Mouse (Mus musculus) forebrain, embryonic 14.5 days (tissue): ENCODE data around the gene Antxr1. TPM values are rescaled to one million over a fixed set of nuclear protein-coding genes. Genes with fewer than 3 reads are reported as not detected.
A peak's percentile ranks its signal among the peaks of the same experiment; 100 is the strongest.
"Not testable (repeated sequence)": the region's sequence is repeated elsewhere in the genome, so short reads cannot be mapped to it uniquely, and the experiment has no call there.

Source experiments
- ATAC-seq: fragments of 200-750 bp; cut with Nextera tagmentation; 2 replicates; pipeline ENCODE4 v1.8.0; 2017; ENCODE audit warnings: mild to moderate bottlenecking, moderate library complexity
- DNase-seq: peaks from one replicate; pipeline ENCODE4 v3.0.0-alpha.2; 2015; ENCODE audit warnings: low spot score
- H3K27ac ChIP-seq: fragments of 300-500 bp; sonication (generic); 2 replicates; pipeline ENCODE4 v1.5.1; 2014; ENCODE audit warnings: low read depth, mild to moderate bottlenecking, control low read depth, low read length, moderate library complexity
- H3K27me3 ChIP-seq: fragments of 300-500 bp; sonication (generic); replicated peaks from 2 replicates; pipeline ENCODE4 v1.6.1; 2014; ENCODE audit warnings: low read length, control low read depth, mixed read lengths; ENCODE audit not compliant: control insufficient read depth, insufficient read depth
- H3K36me3 ChIP-seq: fragments of 300-500 bp; sonication (generic); 2 replicates; pipeline ENCODE4 v1.6.1; 2014; ENCODE audit warnings: low read length, control low read depth; ENCODE audit not compliant: control insufficient read depth, insufficient read depth
- H3K4me1 ChIP-seq: fragments of 300-500 bp; sonication (generic); 2 replicates; pipeline ENCODE4 v1.6.1; 2014; ENCODE audit warnings: antibody characterized with exemption, low read length, control low read depth; ENCODE audit not compliant: control insufficient read depth, insufficient read depth
- H3K4me2 ChIP-seq: fragments of 300-500 bp; sonication (generic); 2 replicates; pipeline ENCODE4 v1.6.1; 2014; ENCODE audit warnings: mild to moderate bottlenecking, control low read depth, low read length
- H3K4me3 ChIP-seq: fragments of 300-500 bp; sonication (generic); 2 replicates; pipeline ENCODE4 v1.5.1; 2014; ENCODE audit warnings: low read depth, low read length, control low read depth
- H3K9ac ChIP-seq: fragments of 300-500 bp; sonication (generic); 2 replicates; pipeline ENCODE4 v1.6.1; 2014; ENCODE audit warnings: mild to moderate bottlenecking, low read length, control low read depth, moderate library complexity
- H3K9me3 ChIP-seq: fragments of 300-500 bp; sonication (generic); replicated peaks from 2 replicates; pipeline ENCODE4 v1.6.1; 2016; ENCODE audit warnings: low read length, control low read depth, mixed read lengths; ENCODE audit not compliant: control insufficient read depth
- WGBS: fragments of 180-500 bp; shearing (Covaris S2); extraction: QIAGEN DNeasy Blood & Tissue Kit; methylation state at CpG from one replicate; pipeline ENCODE4 v1.1.7; 2014; 5-methylcytosine and 5-hydroxymethylcytosine counted together
- polyA plus RNA-seq: library from polyadenylated mRNA; unstranded; fragments of >200 nt; fragmentation: Nextera tagmentation; extraction: Ambion mirVana; gene quantifications from 2 replicates; pipeline ENCODE4 v1.2.1, GENCODE M21; 2014

The Antxr1 gene
- polyA plus RNA-seq, 1 experiment from 2014 or later, result 2.3 TPM

DNA sequence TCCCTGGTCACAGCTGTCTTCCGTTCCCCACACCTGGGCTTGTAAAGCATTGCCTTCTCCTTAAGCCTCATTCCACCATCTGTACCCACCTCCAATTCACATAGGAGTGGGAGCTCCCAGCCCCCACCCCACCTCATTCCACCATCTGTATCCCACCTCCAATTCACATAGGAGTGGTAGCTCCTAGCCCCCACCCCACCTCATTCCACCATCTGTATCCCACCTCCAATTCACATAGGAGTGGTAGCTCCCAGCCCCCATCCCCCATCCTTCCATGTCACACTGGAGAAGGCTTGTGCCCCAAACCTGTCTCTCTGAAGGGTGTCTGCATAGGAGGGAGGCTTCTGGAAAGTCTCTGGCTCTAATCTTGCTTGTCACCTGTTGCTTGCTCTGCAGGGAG is 232.3 kb downstream of the Antxr1 start:
- Histone ChIP-seq H3K9me3 (no peaks in the 10 kb centered on the region), H3K4me3 (no peak overlapping the region), H3K36me3 (no peaks in the 10 kb centered on the region), H3K4me1 (0 out of 2 replicates have a peak, but pooled peaks cover 3% of the 10 kb centered on the region), H3K9ac (no peak overlapping the region), H3K27ac (no peak overlapping the region), H3K4me2 (no peak overlapping the region), H3K27me3 (no peaks in the 10 kb centered on the region)
- no peak for DNase-seq
- 95% methylated on average over 1 of the region's 1 CpGs for WGBS
- ATAC-seq, result no peak

DNA sequence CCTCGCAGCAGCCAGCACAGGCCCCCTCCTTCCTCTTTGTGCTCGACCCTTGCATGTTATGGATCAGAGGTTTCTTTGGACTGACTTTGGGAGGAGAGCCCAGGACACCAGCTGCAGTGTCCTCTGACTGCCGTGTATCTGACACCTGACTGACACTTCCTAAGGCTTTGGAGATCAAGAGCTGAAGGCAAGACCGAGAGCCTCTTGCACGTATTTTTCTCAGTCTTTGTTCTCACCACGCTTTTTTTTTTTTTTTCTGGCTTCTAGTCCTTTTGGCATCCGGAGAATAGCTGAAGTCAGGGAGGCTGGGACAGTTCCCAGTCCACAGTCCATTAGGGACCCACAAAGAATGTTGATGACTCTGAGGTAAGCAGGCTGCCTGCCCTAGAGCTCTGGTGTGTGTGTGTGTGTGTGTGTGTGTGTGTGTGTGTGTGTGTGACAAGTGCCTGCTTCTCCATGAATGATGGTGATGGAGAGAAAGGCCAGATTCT is 233.2 kb downstream of the Antxr1 start:
- WGBS, result 42% methylated on average over 7 of the region's 7 CpGs

DNA sequence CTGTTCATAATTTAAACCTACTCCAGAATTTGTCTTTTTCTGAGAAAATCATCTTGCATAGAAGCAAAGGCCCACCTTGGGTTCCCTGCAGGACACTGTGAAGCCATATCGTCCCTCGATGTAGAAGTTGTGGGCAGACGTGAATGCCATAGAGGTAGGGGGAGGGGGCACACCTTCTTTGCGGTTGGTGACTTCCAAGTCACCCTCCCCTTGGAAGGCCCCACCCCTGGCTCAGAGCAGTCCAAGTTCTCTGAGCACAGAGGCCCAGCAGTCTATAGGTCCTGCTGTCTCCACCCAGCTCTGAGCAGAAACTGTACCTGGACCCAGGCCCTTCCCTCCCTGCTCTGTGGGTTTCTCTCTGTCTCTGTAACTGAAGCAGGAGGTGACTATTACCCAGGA is 233.7 kb downstream of the Antxr1 start:
- DNase-seq (no peak), ATAC-seq (peak; percentile 27; the same call in 1 of the 2 replicates)
- no peaks in the 10 kb centered on the region for H3K36me3 ChIP-seq
- no peaks in the 10 kb centered on the region for H3K9me3 ChIP-seq
- no peaks in the 10 kb centered on the region for H3K27me3 ChIP-seq
- H3K27ac ChIP-seq, result no peak overlapping the region
- no peak overlapping the region for H3K4me3 ChIP-seq
- 31% methylated on average over 4 of the region's 4 CpGs for WGBS
- no peak overlapping the region for H3K4me2 ChIP-seq
- H3K9ac ChIP-seq, result no peak overlapping the region
- 0 out of 2 replicates have a peak, but pooled peaks cover 3% of the 10 kb centered on the region for H3K4me1 ChIP-seq

More for the DNA sequence above, 233.2 kb downstream of the Antxr1 start:
- DNase-seq, result peak; percentile 24
- no peaks in the 10 kb centered on the region for H3K36me3 ChIP-seq
- H3K4me3 ChIP-seq, result no peak overlapping the region
- H3K9me3 ChIP-seq, result no peaks in the 10 kb centered on the region
- ATAC-seq, result no peak
- no peak overlapping the region for H3K4me2 ChIP-seq
- no peaks in the 10 kb centered on the region for H3K27me3 ChIP-seq
- no peak overlapping the region for H3K27ac ChIP-seq
- no peak overlapping the region for H3K9ac ChIP-seq
- 0 out of 2 replicates have a peak, but pooled peaks cover 3% of the 10 kb centered on the region for H3K4me1 ChIP-seq

DNA sequence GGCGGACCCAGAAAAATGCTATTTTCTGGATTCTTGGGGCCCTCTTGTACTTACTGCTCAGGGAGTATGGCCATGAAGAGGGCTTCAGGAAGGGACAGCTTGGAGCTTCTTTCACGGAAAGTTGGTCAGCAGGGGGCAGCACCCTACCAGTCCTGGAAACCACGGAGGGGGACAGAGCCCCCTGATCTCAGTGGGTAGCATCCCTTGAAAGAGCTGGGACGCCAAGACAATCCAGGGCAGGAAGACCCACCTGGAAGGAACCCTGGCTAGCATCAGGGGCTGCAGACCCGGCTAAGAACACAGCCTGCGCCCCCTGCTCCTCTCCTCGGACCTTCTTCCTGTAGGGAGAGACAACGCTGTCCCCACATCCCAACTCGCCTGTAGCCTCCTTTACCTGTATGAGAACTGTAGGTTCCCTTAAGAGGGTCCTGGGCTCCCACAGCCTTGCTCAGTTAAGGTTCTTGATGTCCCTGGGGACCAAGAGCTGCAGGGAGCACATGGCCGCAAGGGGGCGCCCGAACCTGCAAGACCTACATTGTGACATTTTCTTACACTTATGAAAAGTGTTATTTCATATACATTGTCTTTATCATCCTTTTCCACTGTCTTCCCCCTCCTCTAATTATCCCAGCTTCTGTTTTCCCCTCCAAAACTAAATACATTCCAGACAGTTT is 234.2 kb downstream of the Antxr1 start:
- Histone ChIP-seq H3K9ac (peak overlapping the region; percentile 45), H3K27me3 (no peaks in the 10 kb centered on the region), H3K27ac (no peak overlapping the region), H3K4me2 (peak overlapping the region; percentile 49), H3K4me3 (no peak overlapping the region; the same call in 1 of the 2 replicates), H3K36me3 (no peaks in the 10 kb centered on the region), H3K4me1 (0 out of 2 replicates have a peak, but pooled peaks cover 3% of the 10 kb centered on the region), H3K9me3 (no peaks in the 10 kb centered on the region)
- 8% methylated on average over 12 of the region's 12 CpGs for WGBS
- ATAC-seq (peak; percentile 76), DNase-seq (peak; percentile 92)

DNA sequence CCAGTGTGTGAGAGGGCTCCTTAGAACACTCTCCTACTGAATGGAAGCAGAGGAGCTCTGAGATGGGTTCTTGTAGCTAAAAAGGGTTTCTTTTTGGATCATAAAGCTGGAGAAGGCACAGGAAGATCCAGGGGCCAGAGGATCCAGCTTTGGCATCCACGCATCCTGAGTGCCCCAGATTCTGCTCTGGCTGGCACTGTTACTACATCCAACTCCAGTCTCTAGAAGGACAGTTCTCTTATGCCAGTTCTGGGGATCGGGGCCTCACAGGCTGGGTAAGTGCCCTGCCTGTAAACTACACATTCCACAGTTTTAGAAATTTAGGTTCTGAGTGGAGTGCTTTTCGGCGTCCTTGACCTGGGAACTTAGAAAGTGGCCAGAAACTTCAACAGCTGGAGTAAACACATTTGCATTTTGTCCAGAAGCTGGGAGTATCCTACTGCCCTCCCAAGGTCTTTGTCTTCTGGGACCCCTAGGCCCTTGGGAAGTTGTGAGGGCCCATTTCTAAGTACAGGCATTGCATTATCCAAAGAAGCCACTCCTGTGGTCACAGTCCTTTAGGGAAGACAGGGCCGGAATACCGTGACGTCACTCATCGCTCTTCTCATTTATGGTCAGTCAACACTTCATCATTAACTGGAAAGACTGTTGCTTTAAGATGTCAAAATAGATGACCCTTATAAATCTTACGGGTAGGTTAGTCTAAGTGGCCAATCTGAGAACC is 235.2 kb downstream of the Antxr1 start:
- H3K27ac ChIP-seq, result no peak overlapping the region
- no peak overlapping the region for H3K4me3 ChIP-seq
- DNase-seq (no peak), ATAC-seq (no peak)
- no peak overlapping the region for H3K4me2 ChIP-seq
- 90% methylated on average over 9 of the region's 9 CpGs for WGBS
- H3K27me3 ChIP-seq, result no peaks in the 10 kb centered on the region
- no peaks in the 10 kb centered on the region for H3K9me3 ChIP-seq
- no peak overlapping the region for H3K9ac ChIP-seq
- no peaks in the 10 kb centered on the region for H3K36me3 ChIP-seq
- H3K4me1 ChIP-seq, result 0 out of 2 replicates have a peak, but pooled peaks cover 3% of the 10 kb centered on the region

DNA sequence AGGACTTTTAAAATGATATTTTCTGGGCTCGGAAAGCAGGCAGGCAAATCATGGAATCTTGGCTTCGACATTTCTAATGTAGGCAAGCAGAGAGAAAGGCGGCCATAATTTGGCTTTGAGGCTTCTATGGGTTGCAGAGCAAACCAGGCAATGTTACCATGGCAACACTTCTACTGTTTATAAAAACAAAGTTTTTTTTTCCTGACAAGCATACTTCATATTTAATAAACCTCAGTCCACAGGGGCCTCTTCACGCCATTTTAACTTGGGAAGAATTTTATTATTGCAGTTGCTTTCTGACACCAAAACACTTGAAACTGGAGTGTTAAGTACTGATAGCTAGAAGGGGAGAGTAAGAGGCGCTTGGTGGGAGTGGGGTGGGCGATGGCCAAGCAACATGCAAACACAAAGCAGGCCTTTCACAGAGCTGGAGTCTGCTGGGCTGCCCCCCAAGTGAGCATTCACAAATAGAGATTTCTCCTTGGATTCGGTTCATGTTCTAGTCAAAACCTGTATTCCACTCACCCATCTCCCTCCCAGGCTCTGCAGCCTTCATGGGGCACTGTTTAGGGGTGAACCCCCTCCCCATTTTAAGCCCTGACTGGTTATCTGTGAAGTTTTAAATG is 235.8 kb downstream of the Antxr1 start:
- no peak overlapping the region for H3K4me3 ChIP-seq
- no peaks in the 10 kb centered on the region for H3K36me3 ChIP-seq
- no peaks in the 10 kb centered on the region for H3K9me3 ChIP-seq
- no peak overlapping the region for H3K9ac ChIP-seq
- H3K27me3 ChIP-seq, result no peaks in the 10 kb centered on the region
- ATAC-seq (peak; percentile 11; the same call in 1 of the 2 replicates), DNase-seq (peak; percentile 61)
- 53% methylated on average over 7 of the region's 7 CpGs for WGBS
- 0 out of 2 replicates have a peak, but pooled peaks cover 3% of the 10 kb centered on the region for H3K4me1 ChIP-seq
- H3K4me2 ChIP-seq, result no peak overlapping the region
- H3K27ac ChIP-seq, result no peak overlapping the region

DNA sequence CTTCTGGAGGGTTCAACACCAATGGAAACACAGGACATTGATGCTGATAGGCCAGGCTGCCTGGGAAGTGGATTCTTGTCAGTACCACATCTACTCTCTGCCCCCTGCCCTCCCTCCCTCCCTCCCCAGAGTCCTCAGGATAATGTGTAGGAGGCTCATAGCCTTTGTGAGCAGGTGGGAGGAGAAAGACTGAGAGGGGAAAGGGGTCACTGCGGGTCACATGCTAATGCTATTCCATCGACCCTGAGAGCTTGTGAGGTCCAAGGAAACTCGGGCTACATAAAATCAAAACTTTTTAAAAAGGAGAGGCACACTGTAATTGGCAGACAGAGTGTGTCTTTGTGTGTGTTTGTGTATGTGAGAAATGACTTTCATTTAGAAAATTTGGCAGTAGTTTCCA is 236.4 kb downstream of the Antxr1 start:
- Histone ChIP-seq H3K36me3 (no peaks in the 10 kb centered on the region), H3K27me3 (no peaks in the 10 kb centered on the region), H3K4me1 (0 out of 2 replicates have a peak, but pooled peaks cover 3% of the 10 kb centered on the region), H3K4me3 (no peak overlapping the region), H3K9ac (no peak overlapping the region), H3K9me3 (no peaks in the 10 kb centered on the region), H3K27ac (no peak overlapping the region), H3K4me2 (no peak overlapping the region)
- no peak for ATAC-seq
- no peak for DNase-seq
- 21% methylated on average over 3 of the region's 3 CpGs for WGBS

DNA sequence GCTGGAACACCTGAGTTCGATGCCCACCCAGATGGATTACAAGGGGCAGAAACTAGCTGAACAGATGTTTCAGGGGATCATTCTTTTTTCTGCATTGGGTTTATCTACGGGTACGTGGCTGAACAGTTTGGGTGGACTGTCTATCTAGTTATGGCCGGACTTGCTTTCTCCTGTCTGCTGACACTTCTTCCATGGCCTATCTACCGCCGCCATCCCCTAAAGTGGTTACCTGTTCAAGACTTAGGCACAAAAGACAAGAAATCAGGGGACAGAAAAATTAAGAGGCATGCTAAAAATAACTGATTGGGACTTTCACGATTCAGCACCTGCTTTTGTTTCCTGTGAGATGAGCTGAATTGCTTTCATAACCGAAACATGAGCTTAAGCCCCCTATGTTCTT is 242.0 kb downstream of the Antxr1 start:
- not testable (repeated sequence) for DNase-seq, H3K27ac ChIP-seq, H3K4me3 ChIP-seq, H3K9ac ChIP-seq, ATAC-seq, H3K9me3 ChIP-seq, H3K27me3 ChIP-seq, H3K4me2 ChIP-seq, H3K4me1 ChIP-seq
- 90% methylated on average over 8 of the region's 8 CpGs for WGBS
- H3K36me3 ChIP-seq, result peaks cover 20% of the 10 kb centered on the region
